Mouse (Mus musculus): ENCODE data around the gene Anapc5. TPM values are rescaled to one million over a fixed set of nuclear protein-coding genes. Genes with fewer than 3 reads are reported as not detected.

The Anapc5 gene
- total RNA-seq (2021) = 100 to 1,000 TPM; 140 to 150 TPM
- long read RNA-seq, experiment 1, transcript Anapc5-201 (17 exons, 2,760 nt) = major isoform, 139 of 233 reads
- long read RNA-seq, experiment 1, transcript Anapc5-218 (17 exons, 2,404 nt) = minor isoform, 66 of 233 reads
- long read RNA-seq, experiment 1, partial matches to known transcripts = 4 of 233 reads
- long read RNA-seq, experiment 1, other reads (novel, unspliced or antisense) = 21 of 233 reads
- long read RNA-seq, experiment 2, transcript Anapc5-201 (17 exons, 2,760 nt) = major isoform, 137 of 240 reads
- long read RNA-seq, experiment 2, transcript Anapc5-218 (17 exons, 2,404 nt) = minor isoform, 83 of 240 reads
- long read RNA-seq, experiment 2, partial matches to known transcripts = 6 of 240 reads
- long read RNA-seq, experiment 2, other reads (novel, unspliced or antisense) = 13 of 240 reads

GRCm38 (mm10) chr5:122820777-122821523, at the start of gene Anapc5:
Anapc5 (minus strand) TSS chr5:122821339.
- intact Hi-C loops (cut with DNase I; ENCODE audit: low total_unique reads) = no loop called here
- DNase-seq = peak; percentile 91

GRCm38 (mm10) chr5:122863053-122863452, 41.9 kb upstream of the Anapc5 start:
- no peak for DNase-seq
- intact Hi-C loops (cut with DNase I; ENCODE audit: low total_unique reads) = no loop called here

GRCm38 (mm10) chr5:122855858-122856257, 34.7 kb upstream of the Anapc5 start:
- no peak for DNase-seq
- intact Hi-C loops (cut with DNase I; ENCODE audit: low total_unique reads) = no loop called here

- intact Hi-C loops (cut with DNase I; ENCODE audit: low total_unique reads) = no loop called here
- no peak for DNase-seq
Measured at GRCm38 (mm10) chr5:122852611-122853010, 31.5 kb upstream of the Anapc5 start.

DNA sequence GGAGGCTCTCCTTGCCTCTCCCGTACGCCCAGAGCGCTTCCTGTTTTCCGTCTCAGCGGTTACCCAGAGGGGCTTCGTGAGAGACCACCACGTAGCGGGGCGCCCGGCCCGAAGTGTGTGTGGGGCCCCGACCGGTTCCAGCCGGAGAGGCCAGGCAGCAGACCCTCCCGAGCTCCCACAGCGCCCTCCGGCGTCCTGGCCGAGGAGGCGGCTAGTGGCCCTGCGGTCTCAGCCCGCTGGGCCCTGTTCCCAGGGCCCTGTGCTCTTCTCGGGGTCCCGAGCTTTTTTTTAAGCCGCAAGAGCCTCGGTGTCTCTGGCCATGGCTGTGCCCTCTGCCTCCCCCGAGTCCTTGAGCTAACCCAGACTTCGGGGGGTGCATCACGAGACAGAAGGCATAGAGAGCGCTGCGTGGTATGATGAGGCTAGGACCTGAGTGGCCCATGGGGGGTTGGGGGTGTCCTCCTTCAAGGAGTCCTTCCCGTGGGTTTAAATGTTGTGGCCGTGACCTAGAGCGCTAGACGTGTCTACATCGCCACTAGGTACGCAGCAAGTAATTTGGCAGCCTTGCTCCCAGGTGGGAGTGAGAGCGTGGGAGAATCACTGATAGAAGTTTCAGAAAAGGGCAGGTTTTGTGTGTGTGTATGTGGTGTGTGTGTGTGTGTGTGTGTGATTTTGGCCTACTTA, 29.3 kb upstream of the Anapc5 start:
- intact Hi-C loops (cut with DNase I; ENCODE audit: low total_unique reads) = no loop called here
- DNase-seq = peak; percentile 72

GRCm38 (mm10) chr5:122849521-122850318, 28.6 kb upstream of the Anapc5 start, which contains the start of gene Rnf34:
Rnf34 (plus strand) TSS chr5:122850048.
- intact Hi-C loops (cut with DNase I; ENCODE audit: low total_unique reads) = no loop called here

GRCm38 (mm10) chr5:122843799-122844198, 22.7 kb upstream of the Anapc5 start:
- intact Hi-C loops (cut with DNase I; ENCODE audit: low total_unique reads) = no loop called here
- DNase-seq = no peak

More at GRCm38 (mm10) chr5:122849521-122850318, 28.6 kb upstream of the Anapc5 start, which contains the start of gene Rnf34:
- DNase-seq = peak; percentile 99

- DNase-seq = no peak
- intact Hi-C loops (cut with DNase I; ENCODE audit: low total_unique reads) = no loop called here
Measured at GRCm38 (mm10) chr5:122841126-122841525, 20.0 kb upstream of the Anapc5 start.

- intact Hi-C loops (cut with DNase I; ENCODE audit: low total_unique reads) = no loop called here
Measured at GRCm38 (mm10) chr5:122832996-122833395, 11.9 kb upstream of the Anapc5 start.

GRCm38 (mm10) chr5:122832536-122832935, 11.4 kb upstream of the Anapc5 start:
- intact Hi-C loops (cut with DNase I; ENCODE audit: low total_unique reads) = no loop called here
- DNase-seq = no peak

More at GRCm38 (mm10) chr5:122832996-122833395, 11.9 kb upstream of the Anapc5 start:
- DNase-seq = no peak

DNA sequence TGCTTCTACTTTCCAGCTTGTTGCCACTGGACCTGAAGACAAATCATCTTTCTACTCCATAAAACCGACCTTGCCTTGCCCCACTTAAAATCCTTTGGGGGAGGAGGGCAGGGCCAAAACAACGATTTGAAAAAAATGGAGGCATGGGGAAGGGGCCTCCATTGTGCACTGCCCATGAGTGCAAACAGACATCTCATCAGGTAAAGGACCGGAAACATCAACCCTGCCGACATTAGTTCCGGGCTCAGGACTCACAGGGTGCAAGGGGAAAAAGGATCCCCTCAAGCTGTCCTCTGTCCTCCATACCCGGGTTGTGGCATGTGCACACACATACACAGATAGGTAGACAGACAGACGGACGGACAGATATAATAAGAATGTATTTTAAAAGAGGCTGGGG, 4.0 kb upstream of the Anapc5 start:
- intact Hi-C loops (cut with DNase I; ENCODE audit: low total_unique reads) = no loop called here
- DNase-seq = no peak

- DNase-seq = no peak
- intact Hi-C loops (cut with DNase I; ENCODE audit: low total_unique reads) = no loop called here
Measured at GRCm38 (mm10) chr5:122824450-122824849, 3.3 kb upstream of the Anapc5 start.

- intact Hi-C loops (cut with DNase I; ENCODE audit: low total_unique reads) = no loop called here
- DNase-seq = no peak
Measured at GRCm38 (mm10) chr5:122823976-122824375, 2.8 kb upstream of the Anapc5 start.

DNA sequence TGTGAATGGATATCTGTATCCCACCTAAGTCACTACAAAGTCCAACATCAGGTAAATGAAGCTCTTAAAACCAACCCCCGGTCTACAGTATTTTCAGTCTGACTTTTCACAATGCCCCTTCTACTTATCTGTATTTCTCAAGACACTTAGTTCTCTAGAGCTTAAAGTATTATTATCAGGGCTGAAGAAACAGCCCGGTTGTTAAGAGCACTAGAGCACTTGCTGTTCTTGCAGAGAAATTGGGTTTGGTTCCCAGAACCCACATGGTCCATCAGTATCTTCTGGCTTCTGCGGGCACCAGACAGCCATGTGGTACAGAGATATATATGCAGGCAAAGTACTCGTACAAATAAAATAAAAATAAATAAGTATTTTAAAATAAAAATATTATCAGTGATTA, 1.3 kb upstream of the Anapc5 start:
- DNase-seq = no peak
- intact Hi-C loops (cut with DNase I; ENCODE audit: low total_unique reads) = no loop called here

- DNase-seq = no peak
- intact Hi-C loops (cut with DNase I; ENCODE audit: low total_unique reads) = no loop called here
Measured at GRCm38 (mm10) chr5:122821524-122821885, 366 bp upstream of the Anapc5 start.

DNA sequence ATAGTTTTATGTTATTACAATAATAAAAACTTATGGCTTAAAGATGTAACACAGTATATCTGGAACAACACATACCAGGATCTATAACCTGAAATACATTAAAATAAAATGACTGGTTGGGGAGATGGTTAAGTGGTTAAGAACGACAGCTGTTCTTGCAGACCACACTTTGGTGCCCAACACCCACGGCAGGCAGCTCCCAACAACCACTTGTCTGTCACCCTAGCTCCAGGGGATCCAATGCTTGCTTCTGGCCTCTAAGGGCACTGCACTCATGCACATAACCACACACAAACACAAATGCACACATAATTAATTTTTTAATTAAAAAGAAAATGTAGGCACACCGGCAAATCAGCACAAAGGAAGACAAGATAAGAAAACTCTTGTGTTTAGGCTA, 8.4 kb downstream of the Anapc5 start:
- intact Hi-C loops (cut with DNase I; ENCODE audit: low total_unique reads) = no loop called here
- no peak for DNase-seq

GRCm38 (mm10) chr5:122811364-122812079, 9.6 kb downstream of the Anapc5 start:
- intact Hi-C loops (cut with DNase I; ENCODE audit: low total_unique reads) = no loop called here
- DNase-seq = peak; percentile 42

GRCm38 (mm10) chr5:122805503-122805902, 15.6 kb downstream of the Anapc5 start:
- DNase-seq = no peak
- intact Hi-C loops (cut with DNase I; ENCODE audit: low total_unique reads) = no loop called here

- intact Hi-C loops (cut with DNase I; ENCODE audit: low total_unique reads) = no loop called here
- DNase-seq = no peak
Measured at GRCm38 (mm10) chr5:122802706-122803105, 18.4 kb downstream of the Anapc5 start.
